ENCODE assay signal across 8 mouse cellular contexts in the genomic region with DNA sequence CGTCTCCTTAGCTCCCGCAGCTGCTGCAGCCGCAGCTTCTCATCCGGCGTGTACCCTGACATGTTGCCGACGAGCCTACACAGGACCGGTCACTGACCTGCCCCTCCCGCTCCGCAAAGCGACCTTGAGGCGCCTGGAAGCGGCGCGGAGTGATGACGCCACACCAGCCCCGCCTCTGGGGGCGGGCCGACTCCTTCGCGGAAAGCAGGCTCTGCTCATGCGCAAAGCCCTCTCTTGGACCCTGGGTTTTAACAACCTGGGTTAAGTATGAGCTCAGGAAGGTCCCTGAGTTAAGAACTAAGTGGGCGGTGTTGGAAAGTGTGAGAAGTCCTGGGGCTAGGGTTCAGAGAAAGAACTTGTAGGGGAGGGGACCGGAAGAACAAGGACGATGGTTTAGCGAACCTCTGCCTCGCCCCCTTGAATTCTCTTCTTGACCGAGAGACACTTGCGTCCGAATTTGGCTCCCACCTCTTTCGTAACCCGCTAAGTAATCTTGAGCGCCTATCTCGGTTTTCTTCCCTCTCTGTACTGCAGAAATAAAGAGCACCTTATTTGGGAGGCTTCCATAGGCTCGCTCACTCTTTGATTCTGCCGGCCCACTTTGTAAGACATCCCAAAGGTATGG. TPM values are rescaled to one million over a fixed set of nuclear protein-coding genes. Genes with fewer than 3 reads are reported as not detected.
A peak's percentile ranks its signal among the peaks of the same experiment; 100 is the strongest.
DNase-seq lines count a peak whose midpoint lies in the region; ATAC-seq lines count a peak whose summit lies in the region.

Ndufb6 (minus strand) TSS at position 146 of the 625 bp plus-strand sequence.

- H3K4me3 ChIP-seq in hindbrain, embryonic 13.5 days, result peak within 1 kb of the TSS; percentile 93

- H3K4me1 ChIP-seq in hindbrain, embryonic 13.5 days (replicated peaks), result peaks cover 13% of the 10 kb centered on the region

- H3K9me3 ChIP-seq in hindbrain, embryonic 13.5 days, result no peaks in the 10 kb centered on the region

- H3K36me3 ChIP-seq in hindbrain, embryonic 13.5 days, result peaks cover 19% of the 10 kb centered on the region

- H3K9ac ChIP-seq in hindbrain, embryonic 13.5 days, result peak within 1 kb of the TSS; percentile 92

- ATAC-seq in hindbrain, embryonic 13.5 days (ENCODE audit: low FRiP score), result peak; percentile 94

- H3K27ac ChIP-seq in hindbrain, embryonic 13.5 days, result peak within 1 kb of the TSS; percentile 78

- peak; percentile 96 for DNase-seq in NIH3T3 (ENCODE audit: low read depth)
- DNase-seq in cerebellum, postnatal 10 days, result peak; percentile 99
- peak; percentile 83 to 91 for DNase-seq in frontal cortex, postnatal 14 days (ENCODE audit: low spot score in 2 of 2)
- peak; percentile 92 to 95 for DNase-seq in layer of hippocampus, postnatal 25 days (ENCODE audit: extremely low spot score in 1 of 2, low spot score in 1 of 2)
- DNase-seq in lung, postnatal 25 days (ENCODE audit: low spot score), result peak; percentile 92
- DNase-seq in retina, embryonic 14.5 days (ENCODE audit: low spot score), result peak; percentile 98
- peak; percentile 97 for DNase-seq in thymus, postnatal 4 days

- H3K27me3 ChIP-seq in hindbrain, embryonic 13.5 days, result no peaks in the 10 kb centered on the region

- WGBS in hindbrain, embryonic 13.5 days, result under 1% methylated on average over 36 of the region's 36 CpGs

- H3K4me2 ChIP-seq in hindbrain, embryonic 13.5 days, result peak within 1 kb of the TSS; percentile 97

RNA-seq across cellular contexts. Expression of gene Ndufb6, which starts in this region (rescaled TPM):
- polyA plus RNA-seq in hindbrain, embryonic 13.5 days (2015; fragmentation: Nextera tagmentation; extraction: Ambion mirVana), result 313 and 323 TPM in 2 replicates
- total RNA-seq in layer of hippocampus, postnatal 25 days (2021), result 100 to 1,000 TPM; 166 to 192 TPM

Comparison
In these comparisons a context has a peak if more than half of its experiments do, and no peak if none do; other contexts are left out.
1. Peak in every context shown above with its lines: DNase-seq, ATAC-seq, H3K4me3 ChIP-seq and H3K27ac ChIP-seq.